Mouse (Mus musculus) MN1 (cell line): ENCODE measurements around the gene Abl2.

Source experiments
- DNase-seq: peaks from one replicate; pipeline ENCODE4 v3.0.0-alpha.2; 2016; ENCODE audit warnings: low spot score

Abl2 gene

DNA sequence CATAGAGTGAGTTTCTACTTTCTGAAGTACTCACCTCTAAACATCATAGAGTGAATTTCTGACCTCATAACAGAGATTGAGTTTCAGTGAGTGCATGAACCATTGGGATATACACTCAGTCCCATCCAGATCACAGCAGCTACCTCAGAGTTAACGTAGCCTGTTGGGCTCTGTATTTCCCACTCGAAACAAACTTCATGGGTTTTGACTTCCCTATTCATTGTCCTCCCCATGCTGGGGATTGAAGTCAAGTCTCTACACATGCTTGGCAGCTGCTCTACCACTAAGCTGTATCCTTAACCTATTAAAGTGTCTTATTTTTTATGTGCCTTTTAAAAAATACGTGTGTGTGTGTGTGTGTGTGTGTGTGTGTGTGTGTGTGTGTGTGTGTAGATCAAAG lies 26.9 kb downstream of the Abl2 start:
- DNase-seq = no peak

DNA sequence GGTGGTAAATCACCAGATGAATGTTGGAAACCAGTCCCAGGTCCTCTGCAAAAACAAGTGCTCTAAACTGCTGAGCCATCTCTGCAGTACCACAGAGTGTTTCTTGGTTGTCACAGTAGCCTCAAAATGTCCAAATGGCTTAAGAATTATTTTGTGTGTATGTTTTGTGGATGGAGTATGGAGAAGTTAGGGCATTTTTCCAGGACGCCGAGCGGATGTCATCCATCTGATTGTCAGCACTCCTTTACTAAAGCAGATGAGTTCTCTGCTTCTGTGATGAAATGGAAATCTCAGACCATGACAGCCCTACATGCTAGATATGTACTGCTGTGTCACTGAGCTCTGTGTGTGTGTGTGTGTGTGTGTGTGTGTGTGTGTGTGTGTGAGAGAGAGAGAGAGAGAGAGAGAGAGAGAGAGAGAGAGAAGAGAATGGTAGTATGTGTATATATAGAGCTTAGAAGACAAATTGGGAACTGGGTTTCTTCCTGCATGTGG lies 31.3 kb downstream of the Abl2 start:
- no peak for DNase-seq

DNA sequence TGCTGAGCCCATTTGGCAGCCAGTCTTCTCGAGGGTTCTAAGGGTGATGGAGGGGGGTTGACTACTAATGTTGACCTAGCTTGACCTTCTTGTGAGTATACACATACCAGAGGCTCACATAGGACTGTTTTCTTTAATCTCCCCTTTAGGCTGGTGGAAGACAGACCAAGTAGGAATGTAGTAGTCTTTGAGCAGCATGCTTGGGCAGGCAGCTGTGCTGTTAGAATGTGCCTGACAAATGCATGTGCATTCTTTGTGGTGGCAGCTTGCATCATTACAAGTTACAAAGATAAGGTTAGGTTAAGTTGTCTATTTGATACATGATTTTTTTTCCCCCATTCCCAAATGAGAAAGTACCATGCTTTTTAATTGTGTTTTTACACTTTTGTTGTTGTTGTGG lies 31.8 kb downstream of the Abl2 start:
- no peak for DNase-seq

DNA sequence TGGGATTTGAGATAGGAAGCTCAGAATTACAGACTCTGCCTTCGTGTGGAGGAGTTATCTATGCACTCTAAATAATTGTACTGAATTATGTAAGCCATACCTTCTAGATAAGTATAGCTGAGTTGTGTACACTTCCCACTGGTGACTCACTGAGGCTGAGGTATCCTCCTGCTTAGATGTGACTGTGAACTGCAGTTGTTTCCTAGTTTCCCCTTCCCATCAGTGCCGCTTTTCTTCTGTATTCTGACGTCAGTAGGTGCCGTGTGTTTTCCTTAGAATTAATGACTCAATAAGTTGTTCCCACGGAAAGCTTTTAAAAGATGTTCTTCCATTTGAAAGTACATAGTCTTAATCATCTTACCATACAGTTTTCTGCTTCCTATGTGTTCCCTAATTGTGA lies 34.7 kb downstream of the Abl2 start:
- DNase-seq = no peak

DNA sequence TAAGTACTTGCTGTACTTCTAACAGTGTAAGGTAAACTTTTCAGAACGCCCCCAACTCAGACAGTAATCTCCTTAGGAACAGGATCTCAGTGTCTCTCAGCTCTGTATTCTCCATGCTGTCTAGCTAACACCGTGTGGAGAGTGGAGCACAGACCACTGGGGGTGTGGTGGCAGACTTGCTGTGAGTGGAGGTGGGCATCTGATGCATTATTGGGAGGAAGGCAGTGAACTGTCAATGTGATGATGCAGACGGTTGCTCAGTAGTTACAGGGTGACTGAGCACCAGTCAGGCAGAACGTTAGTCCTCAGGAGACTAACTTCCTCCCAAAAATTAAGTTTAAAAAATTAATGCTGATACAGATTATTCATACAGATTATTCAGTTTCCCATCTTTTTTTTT lies 38.5 kb downstream of the Abl2 start:
- no peak for DNase-seq

DNA sequence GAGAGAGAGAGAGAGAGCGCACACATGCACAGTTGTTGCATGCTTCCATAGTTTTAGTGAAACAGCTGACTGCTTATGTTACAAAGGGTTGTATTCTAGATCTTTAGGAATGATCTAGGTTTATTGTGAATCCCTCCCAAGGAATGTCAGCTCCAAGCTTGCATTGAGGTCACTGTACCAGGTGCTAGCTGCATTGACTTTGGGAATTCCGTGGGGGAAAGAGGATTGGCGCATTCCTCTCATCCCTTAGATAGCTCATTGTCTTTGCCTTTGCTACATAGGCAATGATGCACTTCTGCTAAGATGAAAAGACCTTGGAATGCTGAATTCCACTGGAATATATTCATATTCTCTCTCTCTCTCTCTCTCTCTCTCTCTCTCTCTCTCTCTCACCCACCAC lies 44.0 kb downstream of the Abl2 start:
- no peak for DNase-seq

DNA sequence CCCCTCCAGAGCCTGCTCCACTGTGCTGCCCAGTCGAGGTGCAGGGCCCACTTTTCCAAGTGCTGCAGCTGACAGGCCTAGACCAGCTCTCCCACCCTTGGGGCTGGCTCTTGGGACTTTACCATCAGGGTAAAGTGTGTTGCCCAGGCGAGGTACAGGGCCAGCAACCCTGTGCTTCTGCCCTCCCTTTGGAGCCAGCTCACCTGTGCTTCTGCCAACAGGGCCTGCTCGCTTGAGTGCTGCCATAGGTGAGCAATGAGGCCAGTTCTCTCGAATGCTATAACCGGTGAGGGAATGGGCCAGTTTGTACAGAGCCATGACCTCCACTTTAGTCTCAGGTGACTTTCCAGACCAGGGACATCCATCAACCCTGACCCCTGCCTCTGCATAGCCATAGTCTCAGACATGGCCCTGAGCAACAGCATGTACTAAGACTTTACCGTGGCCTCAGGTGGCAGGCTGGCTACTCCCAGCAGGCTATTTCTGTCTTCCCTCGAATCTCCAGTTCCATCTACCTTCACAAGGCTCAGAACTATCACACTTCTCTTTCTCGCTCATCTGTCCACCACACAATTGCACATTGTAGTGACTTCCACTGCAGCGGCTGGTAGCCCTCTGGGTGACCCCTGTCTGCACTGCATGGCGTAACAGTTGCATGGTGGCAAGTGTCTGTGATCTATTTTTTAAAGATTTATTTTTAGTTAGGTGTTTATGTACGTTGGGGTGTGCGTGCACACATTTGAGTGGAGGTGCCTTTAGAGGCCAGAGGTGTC lies 46.7 kb downstream of the Abl2 start:
- DNase-seq = no peak

DNA sequence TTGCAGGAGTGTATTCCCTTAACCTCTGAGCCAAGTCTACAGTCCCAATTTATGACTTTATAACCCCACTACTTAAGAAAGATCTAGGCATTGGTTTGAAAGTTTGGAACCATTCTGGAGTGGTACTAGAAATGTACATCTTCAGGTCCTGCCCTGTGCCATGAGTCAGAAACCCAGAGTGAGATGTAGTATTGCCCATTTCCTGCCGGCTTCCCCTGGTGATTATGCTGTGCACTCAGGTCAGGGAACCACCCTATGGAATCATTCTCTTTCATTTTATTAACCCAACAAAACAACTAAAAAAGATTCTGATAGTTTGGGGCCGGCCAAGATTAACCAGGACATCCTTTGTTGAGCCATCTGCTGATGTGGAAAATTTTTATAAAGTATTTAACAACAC lies 47.4 kb downstream of the Abl2 start:
- no peak for DNase-seq

DNA sequence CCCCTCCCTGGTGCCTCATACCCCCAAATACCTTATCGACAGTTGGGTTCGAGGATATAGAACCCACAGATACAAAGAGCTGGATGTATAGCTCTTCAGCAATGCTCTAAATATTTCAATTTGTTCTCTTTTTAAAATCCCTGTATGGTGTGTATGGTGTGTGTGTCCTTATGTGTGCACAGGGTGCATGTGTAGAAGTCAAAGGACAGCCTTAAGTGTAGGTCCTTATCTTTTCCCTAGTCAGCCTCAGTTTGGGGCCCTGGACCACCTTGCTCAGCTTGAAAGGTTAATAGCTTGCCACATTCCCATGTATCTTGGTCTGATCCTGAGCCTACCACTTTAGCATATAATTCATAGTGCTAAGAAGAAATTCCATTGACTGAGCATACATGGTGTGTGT lies 49.9 kb downstream of the Abl2 start:
- DNase-seq = no peak

DNA sequence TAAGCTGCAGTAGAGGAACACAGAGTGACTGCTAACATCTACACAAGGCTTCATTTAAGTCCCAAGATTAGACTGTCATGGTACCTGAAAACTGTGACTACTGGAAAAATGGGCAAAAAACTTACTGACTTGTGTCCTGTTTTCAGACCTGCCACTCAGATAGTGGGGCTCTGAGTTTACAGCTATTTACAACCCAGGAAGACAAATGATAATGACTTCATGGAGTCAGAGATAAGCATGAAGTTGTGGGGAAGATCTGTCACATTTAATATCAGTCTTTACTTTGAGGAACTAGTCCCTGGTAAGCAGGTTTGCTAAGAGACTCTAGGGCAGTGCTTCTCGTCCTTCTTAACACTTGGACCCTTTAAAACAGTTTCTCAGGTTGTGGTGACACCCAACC lies 51.7 kb downstream of the Abl2 start:
- no peak for DNase-seq

DNA sequence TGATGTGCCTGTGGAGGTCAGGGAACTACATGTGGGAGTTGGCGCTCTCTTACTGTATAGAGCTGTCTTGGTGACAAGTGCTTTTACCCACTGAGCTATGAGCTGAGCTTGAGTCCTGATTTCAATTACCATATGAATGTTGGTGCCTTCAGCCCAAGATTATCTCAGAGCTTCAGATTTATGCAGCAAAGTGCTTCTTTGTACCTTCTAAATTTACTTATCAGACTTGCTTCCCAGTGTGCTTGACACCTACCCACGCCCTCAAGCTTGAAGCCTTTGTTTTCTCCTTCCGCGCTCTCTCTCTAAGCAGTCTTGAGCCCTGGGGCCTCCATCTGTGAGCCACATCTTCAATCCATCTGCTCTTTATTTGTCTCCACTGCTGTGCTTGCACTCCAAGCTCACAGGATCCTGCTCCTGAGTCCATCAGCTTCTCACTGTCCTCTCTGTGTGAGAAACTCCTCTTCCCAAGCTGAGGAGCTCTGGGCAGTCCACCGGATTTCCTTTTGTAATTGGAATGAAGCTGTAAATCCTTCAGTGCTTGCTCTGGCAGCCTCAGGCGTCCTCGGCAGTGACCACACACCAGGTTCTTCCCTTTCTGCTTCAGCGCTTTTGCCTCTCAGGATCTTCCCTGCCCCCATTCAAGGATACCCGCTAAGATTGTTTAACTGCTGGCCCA lies 55.4 kb downstream of the Abl2 start:
- DNase-seq = peak; percentile 17

DNA sequence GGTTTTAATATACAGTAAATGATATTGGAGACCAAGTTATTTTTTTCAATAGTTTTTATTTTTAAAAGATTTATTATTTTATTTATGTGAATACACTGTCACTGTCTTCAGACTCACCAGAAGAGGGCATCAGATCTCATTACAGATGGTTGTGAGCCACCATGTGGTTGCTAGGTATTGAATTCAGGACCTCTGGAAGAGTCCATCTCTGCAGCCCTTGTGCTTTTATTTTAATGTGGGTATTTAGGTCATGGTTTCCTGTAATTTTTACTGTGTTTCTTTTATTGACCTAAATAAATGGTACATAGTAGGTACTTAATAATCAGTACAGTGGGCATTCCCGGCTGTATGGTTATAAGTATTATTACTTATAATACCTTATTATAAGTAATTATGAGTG lies 56.1 kb downstream of the Abl2 start:
- DNase-seq = no peak

DNA sequence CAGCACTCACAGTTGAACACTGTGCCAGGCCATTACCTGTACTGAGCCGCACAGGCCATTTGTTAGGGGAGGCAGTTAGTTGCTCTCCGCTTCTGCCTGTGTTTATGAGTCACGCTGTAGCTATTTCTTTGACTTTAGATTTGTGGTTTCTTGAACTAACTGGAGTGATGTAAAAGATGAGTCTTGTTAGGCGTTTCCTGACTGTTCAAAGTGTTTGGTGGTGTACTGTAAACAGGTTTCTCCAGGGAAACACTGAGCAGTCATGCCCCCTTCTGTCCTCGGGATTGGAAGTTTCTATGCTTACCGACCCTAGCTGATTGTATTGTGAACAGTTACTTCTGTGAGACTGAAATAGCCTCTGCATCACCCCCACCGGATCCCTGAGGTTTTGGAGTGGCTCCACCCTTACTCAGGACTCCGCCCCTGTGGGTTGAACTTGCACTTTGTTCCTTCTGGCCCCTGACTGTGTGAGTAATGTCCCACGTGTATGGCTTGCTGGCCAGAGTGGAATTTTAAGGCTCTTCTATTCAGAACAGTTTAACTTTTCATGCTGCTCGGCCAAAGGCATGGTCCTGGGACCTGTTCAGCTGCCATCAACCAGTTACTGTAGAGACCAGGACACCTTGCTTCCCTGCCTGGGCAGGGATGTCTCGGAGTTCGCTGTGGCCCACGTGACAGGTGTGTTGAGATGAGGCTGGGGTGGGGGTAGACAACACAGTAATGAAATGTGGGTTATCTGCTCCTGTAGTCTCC lies 57.0 kb downstream of the Abl2 start:
- no peak for DNase-seq

DNA sequence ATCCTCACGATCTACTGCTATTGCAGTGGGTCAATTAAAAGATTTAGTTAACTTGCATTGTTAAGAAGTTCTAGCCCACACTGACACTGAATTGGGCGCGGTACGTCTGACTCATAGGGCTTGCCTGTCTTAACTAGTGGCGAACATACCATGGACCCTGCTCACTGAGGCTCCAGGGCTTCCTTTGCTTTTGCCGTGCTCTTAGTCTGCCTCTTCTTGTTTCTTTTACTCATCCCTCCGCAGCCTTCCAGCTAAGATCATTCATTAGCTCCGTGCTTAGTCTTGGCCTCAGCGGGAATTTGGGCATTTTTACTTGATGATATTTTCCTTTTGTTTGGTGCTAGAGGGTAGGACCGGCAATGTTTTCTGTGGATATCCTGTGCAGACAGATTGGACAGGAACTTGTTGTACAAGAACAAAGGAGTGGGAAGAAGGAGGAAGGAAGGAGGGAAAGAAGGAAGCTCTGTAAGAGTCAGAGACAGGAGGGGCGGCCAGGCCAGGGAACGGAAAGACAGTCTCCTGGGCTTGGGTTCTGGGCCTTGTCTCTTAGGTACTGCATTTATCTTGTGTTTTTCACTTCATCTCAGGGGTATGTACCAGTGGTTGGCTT lies 58.5 kb downstream of the Abl2 start:
- DNase-seq = no peak

DNA sequence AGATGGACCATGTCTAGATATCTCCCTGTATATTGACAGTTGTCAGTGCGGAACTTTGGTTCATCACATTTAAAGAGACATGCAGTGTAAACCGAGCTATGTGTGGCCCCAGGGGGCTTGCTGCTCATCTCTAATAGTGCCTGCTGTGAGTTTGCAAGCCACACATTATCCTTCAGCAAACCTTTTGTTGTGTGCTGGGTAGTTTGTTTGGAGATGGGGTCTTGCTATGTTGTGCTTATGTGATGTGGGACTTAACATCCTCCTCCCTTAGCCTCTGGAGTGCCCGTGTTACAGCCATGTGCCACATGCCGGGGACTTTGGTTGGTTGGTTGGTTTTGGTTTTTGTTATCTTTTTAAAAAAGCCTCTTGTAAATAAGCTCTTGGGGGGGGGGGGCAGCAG lies 59.2 kb downstream of the Abl2 start:
- no peak for DNase-seq

DNA sequence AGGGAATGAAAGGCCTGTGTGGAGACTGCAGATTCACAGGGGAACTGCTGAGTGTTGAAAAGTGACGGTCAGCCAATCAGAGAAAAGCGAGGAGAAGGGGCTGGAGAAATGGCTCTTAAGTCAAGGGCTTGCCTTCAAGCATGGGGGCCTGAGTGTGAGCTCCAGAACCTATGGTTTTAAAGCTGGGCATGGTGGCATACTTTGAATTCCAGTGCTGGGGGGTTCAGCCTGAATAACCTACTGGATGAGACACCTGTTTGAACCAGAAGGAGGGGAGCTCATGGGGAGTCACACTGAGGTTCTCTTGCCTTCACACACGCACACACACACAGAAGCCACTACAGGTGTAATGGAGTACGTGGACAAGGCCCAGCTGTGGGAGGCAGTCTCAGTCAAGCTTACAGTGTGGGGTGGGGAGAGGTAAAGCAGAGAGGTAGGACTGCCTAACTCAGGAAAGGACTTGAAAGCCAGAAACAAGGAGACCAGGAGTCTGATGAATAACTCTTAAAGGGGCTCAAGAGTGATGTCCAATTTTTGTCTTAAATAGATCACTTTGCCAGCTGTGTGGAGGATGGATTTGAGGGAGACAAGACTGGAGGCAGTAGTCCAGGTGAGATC lies 61.8 kb downstream of the Abl2 start:
- peak; percentile 67 for DNase-seq

DNA sequence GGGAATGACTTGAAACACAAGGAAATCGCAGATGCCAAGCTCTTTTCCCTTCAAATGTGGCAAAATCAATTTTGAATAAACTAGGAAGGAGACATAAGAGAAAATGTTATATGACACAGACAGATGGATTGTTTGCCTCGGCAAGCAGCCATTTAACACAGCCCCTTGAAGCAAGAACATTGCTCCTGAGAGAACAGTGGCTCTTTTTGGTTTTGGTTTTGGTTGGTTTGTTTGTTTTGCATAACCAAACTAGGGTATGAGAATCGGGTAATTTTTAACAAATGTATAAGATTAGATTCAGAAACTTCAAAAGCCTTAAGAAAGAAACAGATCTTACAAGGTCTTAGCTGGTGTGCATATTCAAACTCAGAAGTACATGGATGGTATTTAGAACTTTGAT lies 62.4 kb downstream of the Abl2 start:
- DNase-seq = no peak

DNA sequence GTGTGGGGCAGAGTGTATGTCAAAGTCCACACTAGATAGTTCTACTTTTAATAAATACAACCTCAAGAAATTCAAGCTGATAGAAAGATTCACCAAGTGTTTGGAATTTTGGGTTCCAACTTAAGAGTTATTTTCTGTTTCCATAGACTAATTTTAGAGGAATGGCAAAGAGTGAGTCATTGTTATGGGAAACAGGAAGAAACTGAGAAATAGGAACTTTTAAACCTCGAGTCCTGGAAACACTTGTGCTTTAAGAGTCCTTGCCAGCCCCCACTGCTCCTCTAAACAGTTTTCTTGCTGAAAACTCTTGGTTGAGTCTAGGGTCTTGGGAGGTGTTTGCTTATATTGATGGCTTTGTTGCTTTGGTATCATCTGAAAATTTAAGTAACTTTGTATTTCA lies 65.6 kb downstream of the Abl2 start:
- no peak for DNase-seq

DNA sequence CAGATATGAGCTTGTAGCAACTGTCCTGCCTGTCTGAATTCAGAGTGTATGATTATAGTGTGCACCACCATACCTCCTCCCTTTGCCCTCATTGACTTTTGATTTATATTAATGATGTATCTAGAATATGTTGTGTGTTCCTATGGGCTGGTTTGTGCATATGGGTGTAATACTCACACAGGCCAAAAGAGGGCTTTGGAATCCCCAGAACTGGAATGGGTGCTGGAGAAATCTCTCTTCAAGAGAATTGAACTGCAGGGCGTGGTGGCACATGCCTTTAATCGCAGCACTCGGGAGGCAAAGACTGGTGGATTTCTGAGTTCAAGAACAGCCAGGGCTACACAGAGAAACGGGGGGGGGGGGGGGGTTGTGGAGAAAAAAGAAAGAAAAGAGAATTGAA lies 68.1 kb downstream of the Abl2 start:
- DNase-seq = no peak

DNA sequence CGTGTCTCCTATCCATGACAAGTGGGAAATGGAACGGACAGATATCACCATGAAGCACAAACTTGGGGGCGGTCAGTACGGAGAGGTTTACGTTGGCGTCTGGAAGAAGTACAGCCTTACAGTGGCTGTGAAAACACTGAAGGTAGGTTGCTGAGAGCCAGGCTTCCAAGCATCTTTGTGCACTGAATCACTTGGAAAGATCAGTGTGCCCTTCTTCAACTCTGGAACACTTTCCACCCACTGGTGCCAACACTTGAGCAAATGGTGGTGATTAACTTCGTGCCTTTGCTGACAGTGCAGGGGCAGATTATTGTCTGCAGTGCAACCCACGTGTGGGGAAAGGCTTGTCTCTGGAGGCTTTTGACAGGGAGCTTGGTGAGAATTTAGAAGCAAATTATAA lies 71.4 kb downstream of the Abl2 start:
- no peak for DNase-seq

DNA sequence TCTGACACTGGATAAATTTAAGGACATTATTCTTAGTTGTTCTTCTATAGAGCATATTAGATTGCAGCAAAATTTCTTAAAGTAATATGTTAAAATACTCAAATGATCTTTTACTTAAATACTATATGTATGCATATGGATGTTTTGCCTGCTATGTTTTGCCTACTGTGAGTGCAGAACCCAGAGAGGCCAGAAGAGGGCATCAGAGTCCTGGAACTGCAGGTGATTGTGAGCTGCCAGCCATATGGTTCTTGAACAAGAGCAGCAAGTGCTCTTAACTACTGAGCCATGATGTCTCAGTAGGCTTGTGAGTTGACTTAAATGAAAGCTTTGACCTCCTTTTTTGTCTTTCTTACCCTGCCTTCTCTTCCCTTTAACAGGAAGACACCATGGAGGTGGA lies 72.4 kb downstream of the Abl2 start:
- DNase-seq = no peak

DNA sequence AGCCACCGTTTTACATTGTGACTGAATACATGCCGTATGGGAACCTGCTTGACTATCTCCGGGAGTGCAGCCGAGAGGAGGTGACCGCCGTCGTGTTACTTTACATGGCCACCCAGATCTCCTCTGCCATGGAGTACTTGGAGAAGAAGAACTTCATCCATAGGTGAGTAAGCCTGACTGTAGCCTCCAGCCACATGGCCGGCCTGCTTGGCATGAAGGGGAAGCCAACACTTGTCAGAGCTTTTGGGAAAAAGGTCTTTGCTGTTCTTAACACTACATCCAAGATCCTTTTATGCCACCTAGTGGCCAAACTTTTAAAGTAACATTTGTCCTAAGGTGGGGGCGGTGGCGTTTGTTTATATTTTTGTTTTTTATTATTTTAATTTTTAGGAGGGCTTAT lies 74.5 kb downstream of the Abl2 start:
- DNase-seq = peak; percentile 67
